Mouse (Mus musculus): ENCODE measurements around the gene Oaz2.

DNA sequence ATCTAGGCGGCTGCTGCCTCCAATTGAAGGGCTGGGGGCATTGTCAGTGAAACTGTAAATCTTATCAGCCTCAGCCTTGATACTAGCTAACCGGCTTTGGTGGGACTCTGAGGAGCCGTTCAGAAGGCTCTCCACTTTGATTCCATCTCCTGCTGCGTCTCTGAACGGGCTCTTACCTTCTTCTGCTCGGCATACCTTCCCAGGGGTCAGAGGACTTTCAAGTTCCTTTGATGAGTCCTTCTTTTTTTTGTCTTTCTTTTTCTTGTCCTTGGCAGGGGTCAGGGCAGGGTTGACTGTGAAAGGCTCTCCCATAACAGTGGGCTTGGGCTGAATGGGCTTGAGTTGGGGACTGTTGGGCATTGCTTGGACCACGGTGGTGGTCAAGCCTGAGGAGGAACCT, 35.4 kb downstream of the Oaz2 start:
- TF ChIP-seq REST (IDR thresholded peaks at IDR 0.05; ENCODE audit: insufficient read depth, insufficient read length) (no peak), POLR2AphosphoS2 (IDR thresholded peaks at IDR 0.05; ENCODE audit: insufficient read length, low read depth) (no peak), POLR2A (IDR thresholded peaks at IDR 0.05; ENCODE audit: insufficient read length, low read depth) (no peak)
